Mouse (Mus musculus) testis, postnatal 14 days (tissue): ENCODE data around the gene Adora1.

Source experiments
- DNase-seq: peaks from one replicate; pipeline ENCODE4 v3.0.0; 2021; ENCODE audit warnings: low spot score

The Adora1 gene

GRCm38 (mm10) chr1:134216629-134216971 lies 18.6 kb downstream of the Adora1 start:
- DNase-seq, result no peak

DNA sequence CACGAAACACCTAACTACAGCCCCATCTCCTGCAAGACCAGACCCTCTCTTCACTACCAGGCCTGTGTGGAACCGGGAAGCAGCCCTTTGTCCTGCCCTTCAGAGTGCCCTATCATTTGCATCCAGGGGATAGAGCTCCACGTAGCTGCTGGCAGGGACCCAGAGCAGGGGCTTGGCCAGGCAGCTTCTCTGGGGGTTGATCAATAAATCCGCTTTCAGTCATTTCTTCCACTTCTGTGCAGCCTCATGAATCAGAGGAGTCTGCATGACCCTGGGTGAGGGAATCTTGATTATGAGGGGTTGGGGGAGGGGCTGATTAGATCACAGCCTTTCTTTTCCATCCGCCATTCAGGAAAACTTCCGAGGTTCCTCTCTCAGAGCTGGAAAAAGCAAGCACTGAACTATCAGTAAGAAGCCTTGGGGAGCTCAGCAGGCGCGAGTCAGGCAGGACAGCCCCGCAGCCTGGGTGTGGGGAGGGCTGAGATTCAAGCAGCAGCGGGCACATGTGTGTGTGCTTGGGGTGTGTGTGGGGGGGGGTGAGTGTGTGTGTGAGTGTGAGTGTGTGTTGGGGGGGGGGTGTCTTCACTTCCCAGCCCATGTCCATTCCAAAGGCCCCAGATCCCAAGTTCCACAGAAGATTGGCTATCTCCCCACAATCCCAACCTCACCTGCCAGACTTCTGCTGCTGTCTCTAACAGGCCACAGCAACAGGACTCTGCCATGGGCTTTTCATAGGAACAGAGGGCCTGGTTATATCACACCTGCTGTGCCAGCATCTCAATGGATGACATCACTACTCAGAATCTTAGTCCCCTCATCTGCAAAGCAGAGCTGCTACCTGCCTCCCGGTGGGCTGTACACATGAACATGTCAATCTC lies 19.2 kb downstream of the Adora1 start:
- no peak for DNase-seq

GRCm38 (mm10) chr1:134215059-134215458 lies 20.2 kb downstream of the Adora1 start:
- DNase-seq, result no peak

DNA sequence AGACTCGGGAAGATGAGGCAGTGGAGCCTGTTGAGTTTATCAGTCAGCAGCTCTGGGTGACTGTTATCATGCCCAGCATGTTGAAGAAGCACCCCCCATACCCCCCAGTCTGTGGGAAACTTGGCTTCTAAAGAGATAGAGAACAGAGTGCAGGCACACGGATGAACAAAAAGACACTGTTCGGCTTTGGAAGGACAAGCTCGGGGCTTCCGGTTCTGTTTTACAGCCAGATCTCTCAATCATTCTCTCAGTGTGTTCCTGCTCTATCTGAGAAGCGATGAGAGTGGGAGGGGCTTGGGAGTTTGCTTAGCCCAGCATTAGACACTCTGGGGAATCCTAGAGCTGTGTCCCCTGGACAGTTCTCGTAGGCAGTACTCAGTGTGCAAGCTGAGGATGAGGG lies 21.8 kb downstream of the Adora1 start:
- DNase-seq, result peak; percentile 82

DNA sequence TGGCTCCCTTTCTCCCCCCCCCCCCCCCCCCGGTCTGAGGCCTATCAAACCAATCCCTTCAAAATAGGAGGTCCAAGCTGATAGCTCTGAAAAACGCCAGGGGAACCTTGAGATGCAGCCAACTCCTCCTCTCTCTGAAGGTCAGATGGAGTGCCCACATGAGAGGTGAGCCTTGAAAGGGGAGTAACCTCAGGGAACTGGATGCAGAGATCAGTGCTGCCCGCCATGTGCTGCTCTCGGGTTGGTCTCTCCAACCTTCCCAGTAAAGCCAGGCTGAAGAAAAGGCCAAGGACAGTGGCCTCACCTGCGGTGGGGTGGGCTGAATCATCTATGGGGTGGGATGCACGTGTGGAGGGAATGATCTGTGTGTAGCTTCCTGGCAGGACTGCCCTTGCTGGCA lies 22.9 kb downstream of the Adora1 start:
- DNase-seq, result peak; percentile 71

DNA sequence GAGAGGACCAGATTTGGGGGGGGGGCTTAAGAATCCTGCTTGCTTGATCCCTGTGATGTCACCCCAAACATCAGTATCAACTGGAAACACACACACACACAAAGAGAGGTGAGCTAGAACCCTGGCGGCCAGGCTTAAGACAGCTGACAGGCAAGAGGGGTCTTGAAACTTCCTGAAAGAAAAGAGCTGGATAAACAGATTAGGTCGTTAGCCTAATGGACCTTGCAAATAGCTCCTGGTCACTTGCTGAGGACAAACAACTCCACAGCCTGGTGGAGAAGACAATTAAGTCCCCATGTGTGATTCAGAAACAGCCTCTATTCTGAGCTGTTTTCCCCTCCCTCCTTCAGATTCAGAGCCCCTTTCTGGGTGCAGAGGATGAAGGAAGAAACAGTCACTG lies 23.6 kb downstream of the Adora1 start:
- no peak for DNase-seq

GRCm38 (mm10) chr1:134211043-134211442 lies 24.2 kb downstream of the Adora1 start:
- no peak for DNase-seq

GRCm38 (mm10) chr1:134210179-134210755 lies 25.0 kb downstream of the Adora1 start:
- DNase-seq, result no peak

GRCm38 (mm10) chr1:134206085-134206484 lies 29.1 kb downstream of the Adora1 start:
- no peak for DNase-seq

DNA sequence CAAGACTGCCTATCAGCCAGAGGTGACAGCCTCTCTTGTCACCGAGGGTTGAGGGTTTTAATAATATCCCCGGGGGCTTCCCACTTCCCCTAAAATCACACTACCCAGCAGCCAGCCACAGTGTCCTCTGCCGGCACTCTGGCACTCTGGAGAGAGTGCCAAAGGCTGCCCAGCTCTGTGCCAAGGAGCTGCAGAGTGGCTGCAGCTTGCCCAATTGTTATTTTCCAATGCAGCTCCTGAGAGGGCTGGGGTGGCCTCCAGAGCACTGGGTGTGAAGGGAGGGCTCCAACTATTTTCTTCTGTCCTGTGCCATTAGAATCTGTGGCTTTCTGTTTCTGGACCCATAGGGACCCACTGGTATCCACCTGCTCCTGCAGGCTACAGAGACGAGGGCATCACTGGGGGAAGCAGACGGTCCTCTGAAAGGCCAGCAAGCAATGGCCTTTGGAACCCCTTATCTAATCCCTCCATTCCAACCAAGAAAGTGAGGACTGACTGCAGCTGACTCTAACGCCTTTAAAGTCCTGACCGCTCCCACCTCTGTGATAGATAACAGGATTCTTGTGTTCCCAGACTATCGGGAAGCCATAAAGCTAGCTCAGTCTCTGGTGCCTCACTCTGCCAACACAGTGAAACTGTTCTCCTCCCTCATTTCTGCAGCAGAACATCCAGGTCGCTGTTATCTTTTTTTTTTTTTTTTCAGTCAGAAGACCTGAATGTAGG lies 29.8 kb downstream of the Adora1 start:
- DNase-seq, result peak; percentile 72

GRCm38 (mm10) chr1:134204230-134204629 lies 31.0 kb downstream of the Adora1 start:
- DNase-seq, result no peak

GRCm38 (mm10) chr1:134201751-134202420 lies 33.3 kb downstream of the Adora1 start:
- DNase-seq, result no peak

DNA sequence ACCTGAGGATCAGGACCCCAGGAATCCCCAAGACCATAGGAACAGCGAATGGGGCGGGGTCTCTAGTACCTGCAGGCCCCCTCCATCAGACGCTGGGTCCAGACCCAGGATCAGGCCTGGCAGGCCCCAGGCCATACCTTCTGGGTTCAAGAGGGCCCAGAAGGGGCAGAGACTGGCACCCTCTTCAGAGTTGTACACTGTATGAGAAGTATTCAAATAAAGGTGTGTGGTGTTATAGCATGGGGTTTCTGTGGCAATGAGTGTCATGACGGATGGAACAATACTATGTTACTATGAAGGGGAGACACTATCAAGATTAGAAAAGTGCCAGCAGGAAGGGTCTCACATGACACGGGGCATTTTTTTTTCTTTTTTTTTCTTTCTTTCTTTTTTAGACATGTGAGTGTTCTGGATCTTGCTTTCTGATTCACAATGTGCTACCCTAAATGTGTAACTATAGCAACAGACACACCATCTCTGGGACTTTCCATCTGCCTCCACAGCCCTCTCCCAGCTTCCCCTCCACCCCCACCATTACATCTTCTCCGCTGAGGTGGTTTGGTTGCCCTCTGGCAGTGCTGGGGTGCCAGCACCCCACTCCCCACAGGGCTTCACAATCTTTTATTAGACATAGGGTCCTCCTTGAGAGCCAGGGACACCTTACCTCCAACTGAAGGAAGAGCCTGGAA lies 34.1 kb downstream of the Adora1 start:
- no peak for DNase-seq

GRCm38 (mm10) chr1:134200481-134200880 lies 34.8 kb downstream of the Adora1 start:
- DNase-seq, result no peak

- no peak for DNase-seq
Observed at GRCm38 (mm10) chr1:134198197-134198995, 36.8 kb downstream of the Adora1 start.

- no peak for DNase-seq
Observed at GRCm38 (mm10) chr1:134197325-134197982, 37.8 kb downstream of the Adora1 start.

- peak; percentile 66 for DNase-seq
Observed at GRCm38 (mm10) chr1:134196386-134196785, 38.8 kb downstream of the Adora1 start.

GRCm38 (mm10) chr1:134195979-134196378 lies 39.3 kb downstream of the Adora1 start:
- peak; percentile 53 for DNase-seq

DNA sequence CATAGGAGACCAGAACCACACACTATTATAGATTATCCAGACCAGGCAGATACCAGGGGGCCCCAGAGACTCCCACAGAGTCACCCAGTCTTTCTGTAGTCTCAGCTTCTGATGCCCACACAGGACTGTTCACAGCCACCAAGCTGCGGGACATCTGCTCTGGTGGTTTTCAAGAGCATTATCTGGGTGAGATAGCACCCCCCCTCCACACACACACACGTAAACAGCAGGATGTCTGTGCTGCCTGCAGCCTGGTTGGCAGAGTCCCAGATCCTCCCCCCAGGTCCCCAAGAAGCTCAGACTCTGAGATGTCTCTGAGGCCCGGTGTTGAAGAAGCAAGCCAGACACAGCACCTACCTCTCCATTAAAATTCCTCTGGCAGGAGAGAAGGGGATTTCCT lies 39.7 kb downstream of the Adora1 start:
- peak; percentile 33 for DNase-seq

DNA sequence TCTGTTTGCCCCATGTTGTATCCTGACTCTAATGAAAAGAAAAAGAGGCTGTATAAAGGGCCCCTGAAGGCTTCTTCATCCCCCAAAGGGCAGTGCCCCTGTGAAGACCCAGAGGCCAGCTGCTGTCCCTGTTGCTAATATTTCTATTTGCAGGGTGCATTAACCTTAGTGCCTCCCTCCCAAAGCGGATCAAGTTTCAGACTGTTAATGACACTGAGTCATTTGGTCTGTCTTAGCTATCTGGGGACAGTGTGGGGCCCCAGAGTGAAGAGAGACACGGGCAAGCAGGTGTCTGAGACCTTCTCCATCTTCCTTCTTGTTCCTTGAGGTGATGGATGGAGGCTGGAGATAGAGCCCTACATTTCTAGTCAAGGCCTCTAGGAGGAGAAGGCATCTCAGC lies 40.1 kb downstream of the Adora1 start:
- no peak for DNase-seq
